Mouse (Mus musculus): ENCODE measurements at regions not wholly inside any gene's neighbourhood (a gene's known extent, or its start where the extent isn't known, plus 50 kb on each side); places are given as distances from the start of the nearest gene placed in this dataset.

GRCm38 (mm10) chrX:99248181-99248580 is 112.3 kb downstream of the Efnb1 start:
- TF ChIP-seq POLR2A (IDR thresholded peaks at IDR 0.05; ENCODE audit: control insufficient read depth, low read depth, low read length) (no peak), CTCF (IDR thresholded peaks at IDR 0.05; ENCODE audit: control insufficient read depth, insufficient read depth, insufficient replicate concordance, low read depth, low read length) (no peak)
